16 mouse cellular contexts compared by ENCODE assay signal in genomic region chr1:55160218-55160617, GRCm38 (mm10).
"Had no signal": no experiment of that assay in that cellular context is flagged by ENCODE, and none has a peak within 500 bp of the region (broad histone marks: within the 10 kb centered on the region; RNA-seq: fewer than 3 reads in every experiment).

No protein-coding gene starts in this region.

- H3K27ac ChIP-seq: limb, embryonic 12.5 days; liver, embryonic 14.5 days; midbrain, embryonic 13.5 days; stomach, embryonic 15.5 days had no signal

- H3K4me3 ChIP-seq: limb, embryonic 12.5 days; midbrain, embryonic 13.5 days; neural tube, embryonic 13.5 days; stomach, embryonic 15.5 days had no signal

- H3K4me1 ChIP-seq: limb, embryonic 12.5 days; midbrain, embryonic 13.5 days; neural tube, embryonic 13.5 days; stomach, embryonic 15.5 days had no signal

- ATAC-seq: intestine, postnatal 0 days; lung, postnatal 0 days; midbrain, embryonic 13.5 days had no signal

- H3K9ac ChIP-seq: limb, embryonic 12.5 days; liver, embryonic 14.5 days; midbrain, embryonic 13.5 days; neural tube, embryonic 13.5 days; stomach, embryonic 15.5 days had no signal

- DNase-seq: kidney, adult 8-10 months; kidney, postnatal 25 days; layer of hippocampus, adult 9-11 months; liver; lung, adult 2 months; lung, postnatal 36 days; right cerebral cortex, postnatal 14 days; thymus, adult 2 months; thymus, postnatal 25 days had no signal

- H3K27me3 ChIP-seq: limb, embryonic 12.5 days; midbrain, embryonic 13.5 days; neural tube, embryonic 13.5 days; stomach, embryonic 15.5 days had no signal

- H3K9me3 ChIP-seq: limb, embryonic 12.5 days; midbrain, embryonic 13.5 days; neural tube, embryonic 13.5 days; stomach, embryonic 15.5 days had no signal

- H3K4me2 ChIP-seq: limb, embryonic 12.5 days; midbrain, embryonic 13.5 days; neural tube, embryonic 13.5 days; stomach, embryonic 15.5 days had no signal
